Mouse (Mus musculus) E14TG2a.4 (cell line): ENCODE results near the gene Artn.

ENCODE experiments used
- CTCF ChIP-seq: conservative IDR thresholded peaks from 2 replicates; pipeline ENCODE4 v1.5.1; 2014; ENCODE audit warnings: low read length
- POU5F1 ChIP-seq: IDR thresholded peaks from 2 replicates; pipeline ENCODE4 v1.6.1; 2014; ENCODE audit warnings: low read length, borderline replicate concordance

GRCm38 (mm10) chr4:117977841-117978240 is 48.3 kb upstream of the Artn start:
- TF ChIP-seq CTCF (no peak), POU5F1 (no peak)
